Mouse (Mus musculus) hindbrain, embryonic 13.5 days (tissue): ENCODE results near the gene Eva1b. TPM values are rescaled to one million over a fixed set of nuclear protein-coding genes. Genes with fewer than 3 reads are reported as not detected.
A peak's percentile ranks its signal among the peaks of the same experiment; 100 is the strongest.

Experiments
- ATAC-seq: fragments of 200-750 bp; cut with Nextera tagmentation; 2 replicates; pipeline ENCODE4 v1.8.0; 2017; ENCODE audit warnings: moderate TSS enrichment; ENCODE audit not compliant: low FRiP score
- H3K27ac ChIP-seq: fragments of 300-500 bp; sonication (generic); 2 replicates; pipeline ENCODE4 v1.5.1; 2015; ENCODE audit warnings: inconsistent platforms, mild to moderate bottlenecking, moderate library complexity
- H3K27me3 ChIP-seq: fragments of 300-500 bp; sonication (generic); 2 replicates; pipeline ENCODE4 v1.6.1; 2015; ENCODE audit warnings: mild to moderate bottlenecking, inconsistent platforms
- H3K36me3 ChIP-seq: fragments of 300-500 bp; sonication (generic); 2 replicates; pipeline ENCODE4 v1.6.1; 2015; ENCODE audit warnings: mild to moderate bottlenecking, inconsistent platforms
- H3K4me1 ChIP-seq: fragments of 300-500 bp; sonication (generic); replicated peaks from 2 replicates; pipeline ENCODE4 v1.6.1; 2015; ENCODE audit warnings: inconsistent platforms
- H3K4me2 ChIP-seq: fragments of 300-500 bp; sonication (generic); 2 replicates; pipeline ENCODE4 v1.6.1; 2015; ENCODE audit warnings: inconsistent platforms, mild to moderate bottlenecking, moderate library complexity
- H3K4me3 ChIP-seq: fragments of 300-500 bp; sonication (generic); 2 replicates; pipeline ENCODE4 v1.5.1; 2015; ENCODE audit warnings: mild to moderate bottlenecking, inconsistent platforms
- H3K9ac ChIP-seq: fragments of 300-500 bp; sonication (generic); 2 replicates; pipeline ENCODE4 v1.6.1; 2015; ENCODE audit warnings: mild to moderate bottlenecking, inconsistent platforms
- H3K9me3 ChIP-seq: fragments of 300-500 bp; sonication (generic); 2 replicates; pipeline ENCODE4 v1.6.1; 2016; ENCODE audit warnings: inconsistent platforms
- WGBS: fragments of 180-500 bp; shearing (Covaris S2); methylation state at CpG from one replicate; pipeline ENCODE4 v1.1.7; 2015; 5-methylcytosine and 5-hydroxymethylcytosine counted together
- polyA plus RNA-seq: library from polyadenylated mRNA; unstranded; fragments of >200 nt; fragmentation: Nextera tagmentation; extraction: Ambion mirVana; gene quantifications from 2 replicates; pipeline ENCODE4 v1.2.1, GENCODE M21; 2015

Gene Eva1b
- polyA plus RNA-seq, 1 experiment from 2014 or later = 15.0 TPM

DNA sequence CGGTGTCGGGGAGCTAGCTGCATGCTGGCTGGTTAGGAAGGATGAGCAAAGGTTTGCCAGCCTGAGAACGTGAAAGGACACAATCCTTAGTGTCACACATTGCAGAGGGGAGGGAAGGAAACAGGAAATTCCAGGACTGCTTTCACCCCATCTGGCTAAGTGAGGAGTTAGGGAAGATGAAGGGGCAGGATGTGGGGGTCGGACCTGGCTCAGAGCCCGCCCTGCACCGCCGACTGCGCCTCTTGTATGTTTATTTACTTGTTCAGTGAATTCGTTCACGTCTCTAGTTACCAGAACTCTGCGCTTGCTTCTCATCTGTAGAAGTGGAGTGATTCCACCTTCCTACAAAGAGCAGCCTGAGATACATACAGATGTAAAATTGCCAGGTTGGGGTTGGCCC is 17.0 kb upstream of the Eva1b start:
- Histone ChIP-seq H3K9me3 (no peaks in the 10 kb centered on the region), H3K36me3 (peaks cover 88% of the 10 kb centered on the region), H3K9ac (no peak overlapping the region), H3K4me3 (no peak overlapping the region), H3K4me1 (peaks cover 30% of the 10 kb centered on the region), H3K27me3 (no peaks in the 10 kb centered on the region), H3K4me2 (no peak overlapping the region), H3K27ac (peak overlapping the region; percentile 67)
- WGBS = 78% methylated on average over 11 of the region's 11 CpGs
- ATAC-seq = no peak

DNA sequence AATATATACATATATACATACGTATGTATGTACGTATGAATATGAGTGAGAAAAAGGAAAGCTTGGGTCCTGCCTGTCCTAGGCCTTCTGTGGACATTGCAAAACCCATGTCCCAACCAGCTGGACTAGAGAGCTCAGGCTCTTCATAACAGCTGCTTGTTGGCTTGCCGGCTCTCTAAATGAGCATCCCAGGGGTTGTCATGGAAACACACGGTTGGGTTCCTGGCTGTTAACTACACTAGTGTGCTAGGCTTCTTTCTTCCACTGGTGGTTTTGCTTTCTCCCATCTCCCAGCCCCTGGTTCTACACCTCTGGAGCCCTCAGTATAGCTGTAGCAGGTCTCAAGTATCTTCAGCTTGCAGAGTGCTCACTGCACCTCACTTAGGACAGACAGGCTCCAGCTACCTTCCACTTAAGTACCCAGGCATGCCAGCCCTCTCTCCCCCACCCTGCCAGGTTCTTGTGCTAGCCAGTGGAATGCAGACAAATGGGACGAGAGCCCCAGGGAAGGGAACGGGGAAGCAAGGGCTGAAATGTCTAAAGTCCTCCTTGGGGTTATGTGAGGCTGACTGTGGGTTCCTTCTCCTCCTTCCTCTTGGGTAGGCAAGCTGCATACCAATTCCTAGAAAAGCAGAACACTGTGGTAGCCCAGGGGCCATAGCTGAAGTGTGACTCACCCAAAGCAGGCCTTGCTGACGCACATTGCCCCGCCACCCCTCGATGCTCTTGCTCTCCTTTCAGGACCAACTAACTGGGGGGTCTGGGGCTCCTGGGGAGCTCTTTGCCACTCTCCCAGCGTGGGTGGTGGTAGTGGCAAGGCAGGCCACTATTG is 16.0 kb upstream of the Eva1b start:
- H3K27ac ChIP-seq = peak overlapping the region; percentile 67
- H3K36me3 ChIP-seq = peaks cover 88% of the 10 kb centered on the region
- peak; percentile 52; the same call in 1 of the 2 replicates for ATAC-seq
- H3K27me3 ChIP-seq = no peaks in the 10 kb centered on the region
- peaks cover 30% of the 10 kb centered on the region for H3K4me1 ChIP-seq
- no peak overlapping the region for H3K4me2 ChIP-seq
- H3K9me3 ChIP-seq = no peaks in the 10 kb centered on the region
- no peak overlapping the region; the same call in 1 of the 2 replicates for H3K9ac ChIP-seq
- no peak overlapping the region for H3K4me3 ChIP-seq
- WGBS = 56% methylated on average over 10 of the region's 10 CpGs

DNA sequence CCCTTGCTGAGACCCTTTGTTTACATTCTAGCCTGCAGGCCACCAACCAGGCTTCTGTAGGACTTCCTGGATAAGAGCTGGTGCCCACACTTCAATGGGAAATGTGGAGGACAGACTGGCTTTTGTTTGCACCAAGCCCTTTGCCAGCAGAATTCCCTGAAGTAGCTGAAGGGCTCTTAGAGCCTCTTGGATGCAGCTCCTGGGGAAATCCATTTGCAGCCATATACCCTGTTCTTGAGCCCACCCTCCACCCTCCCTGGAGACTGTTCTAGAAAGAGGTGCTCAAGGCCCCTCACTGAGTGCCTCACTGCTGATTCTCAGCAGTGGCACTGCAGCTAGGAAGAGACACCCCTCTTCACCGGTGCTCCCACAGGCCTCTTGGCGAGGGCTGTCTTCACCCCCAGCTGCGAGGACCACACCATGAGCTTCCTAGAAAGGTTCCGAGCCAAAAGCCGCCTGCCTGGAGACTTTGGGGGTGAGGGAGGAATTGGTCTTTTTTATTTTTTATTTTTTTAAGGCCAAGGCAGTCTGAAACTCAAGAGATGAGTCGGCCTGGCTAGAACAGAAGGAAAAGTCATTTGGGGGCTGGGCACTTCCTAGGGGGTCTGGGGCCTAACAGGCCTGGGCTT is 14.8 kb upstream of the Eva1b start:
- H3K4me3 ChIP-seq = no peak overlapping the region
- H3K4me2 ChIP-seq = no peak overlapping the region
- no peak for ATAC-seq
- no peaks in the 10 kb centered on the region for H3K9me3 ChIP-seq
- H3K36me3 ChIP-seq = peaks cover 89% of the 10 kb centered on the region
- H3K9ac ChIP-seq = peak overlapping the region; percentile 6; the same call in 1 of the 2 replicates
- H3K27ac ChIP-seq = 0 out of 2 replicates have a peak overlapping the region, but pooled peaks have one; percentile 20
- H3K27me3 ChIP-seq = no peaks in the 10 kb centered on the region
- 75% methylated on average over 6 of the region's 6 CpGs for WGBS
- H3K4me1 ChIP-seq = peaks cover 30% of the 10 kb centered on the region

DNA sequence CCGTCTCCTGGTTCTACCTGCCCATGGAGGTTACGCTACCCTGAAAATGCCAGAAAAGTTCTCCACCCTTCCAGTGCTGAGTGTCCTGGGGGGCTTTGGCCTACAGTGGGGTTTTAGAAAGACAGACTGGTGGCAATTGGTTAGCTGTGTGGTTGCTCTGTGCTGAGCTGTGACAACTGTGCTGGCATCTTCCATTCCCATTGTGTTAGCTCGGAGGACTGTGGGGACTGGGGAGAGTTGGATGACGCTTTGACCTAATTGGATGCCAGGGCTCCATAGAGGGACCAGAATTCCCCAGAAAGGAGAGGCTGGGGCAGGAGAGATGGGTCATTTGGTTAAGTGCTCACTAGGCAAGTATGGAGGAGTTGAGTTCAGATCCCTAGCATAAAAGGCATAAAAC is 13.3 kb upstream of the Eva1b start:
- Histone ChIP-seq H3K9me3 (no peaks in the 10 kb centered on the region), H3K27ac (no peak overlapping the region), H3K9ac (no peak overlapping the region), H3K4me2 (no peak overlapping the region), H3K27me3 (no peaks in the 10 kb centered on the region), H3K36me3 (peaks cover 89% of the 10 kb centered on the region), H3K4me3 (no peak overlapping the region), H3K4me1 (peaks cover 30% of the 10 kb centered on the region)
- ATAC-seq = no peak
- WGBS = 95% methylated on average over 4 of the region's 4 CpGs

DNA sequence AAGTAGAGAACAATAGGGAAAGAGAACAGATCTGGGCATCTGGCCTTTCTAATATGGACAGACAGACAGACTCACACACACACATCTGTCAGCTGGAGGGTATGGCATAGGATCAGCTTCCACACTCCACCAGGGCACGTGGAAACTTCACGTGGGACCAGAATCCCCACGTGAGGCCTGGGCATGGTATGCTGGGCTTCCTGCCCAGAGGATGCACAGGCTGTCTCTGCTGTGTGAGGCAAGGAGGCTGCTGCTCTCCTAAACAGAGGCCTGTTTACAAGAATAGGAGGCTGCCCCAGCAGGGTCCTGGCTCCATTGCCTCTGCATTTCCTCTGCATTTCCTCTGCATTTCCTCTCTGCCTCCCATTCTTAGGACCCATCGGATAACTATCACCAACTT is 12.9 kb upstream of the Eva1b start:
- Histone ChIP-seq H3K9me3 (no peaks in the 10 kb centered on the region), H3K36me3 (peaks cover 89% of the 10 kb centered on the region), H3K4me3 (no peak overlapping the region), H3K27ac (no peak overlapping the region), H3K4me2 (no peak overlapping the region), H3K9ac (no peak overlapping the region; the same call in 1 of the 2 replicates), H3K4me1 (peaks cover 30% of the 10 kb centered on the region), H3K27me3 (no peaks in the 10 kb centered on the region)
- no peak for ATAC-seq
- 90% methylated on average over 4 of the region's 4 CpGs for WGBS

DNA sequence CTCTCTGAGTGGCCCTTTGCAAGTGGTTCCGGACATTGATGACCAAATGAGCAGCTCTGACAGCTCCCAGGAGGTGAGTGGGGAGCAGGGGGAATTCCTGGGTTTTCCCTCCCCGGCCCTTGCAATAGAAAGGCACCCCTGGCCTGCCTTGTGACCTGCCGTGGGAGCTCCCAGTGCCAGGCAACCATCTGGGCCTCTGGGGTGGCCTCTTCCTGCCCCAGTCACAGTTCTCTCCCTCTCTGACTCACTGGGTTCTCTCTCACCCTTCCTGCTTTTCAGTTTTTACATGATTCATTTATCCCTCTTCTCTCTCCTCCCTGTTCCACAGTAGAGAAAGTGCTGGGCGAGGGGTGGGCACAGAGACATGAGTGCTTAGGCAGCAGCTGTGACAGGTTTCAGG is 9.8 kb upstream of the Eva1b start:
- Histone ChIP-seq H3K9me3 (no peaks in the 10 kb centered on the region), H3K36me3 (peaks cover 81% of the 10 kb centered on the region), H3K9ac (no peak overlapping the region), H3K4me1 (peaks cover 2% of the 10 kb centered on the region; the same call in 1 of the 2 replicates), H3K4me2 (no peak overlapping the region), H3K27me3 (no peaks in the 10 kb centered on the region), H3K4me3 (no peak overlapping the region), H3K27ac (no peak overlapping the region)
- 81% methylated on average over 4 of the region's 4 CpGs for WGBS
- no peak for ATAC-seq

DNA sequence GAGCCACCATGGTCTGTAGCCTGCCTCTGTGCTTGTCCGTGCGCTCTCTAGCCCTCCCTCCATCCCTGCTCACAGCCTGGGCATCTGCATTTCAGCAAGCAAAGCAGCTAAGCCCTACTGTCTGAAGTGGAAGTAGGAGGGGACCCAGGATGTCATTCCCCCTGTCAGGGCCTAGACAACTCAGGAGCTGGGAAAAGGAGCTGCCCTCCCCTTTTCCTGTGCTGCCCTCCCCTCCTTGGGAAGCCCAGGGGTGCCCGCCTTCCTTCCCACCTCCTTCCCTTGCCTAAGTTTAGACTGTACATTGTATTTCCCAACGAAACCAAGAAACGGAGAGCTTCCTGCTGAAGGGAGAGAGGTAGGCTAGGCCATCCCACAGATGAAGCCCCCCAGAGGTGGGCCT is 6.5 kb upstream of the Eva1b start:
- WGBS = 79% methylated on average over 5 of the region's 5 CpGs
- H3K4me3 ChIP-seq = no peak overlapping the region
- no peaks in the 10 kb centered on the region for H3K9me3 ChIP-seq
- H3K4me2 ChIP-seq = no peak overlapping the region
- H3K27ac ChIP-seq = no peak overlapping the region
- H3K4me1 ChIP-seq = no peaks in the 10 kb centered on the region
- ATAC-seq = no peak
- no peaks in the 10 kb centered on the region for H3K27me3 ChIP-seq
- H3K36me3 ChIP-seq = peaks cover 50% of the 10 kb centered on the region
- no peak overlapping the region for H3K9ac ChIP-seq

DNA sequence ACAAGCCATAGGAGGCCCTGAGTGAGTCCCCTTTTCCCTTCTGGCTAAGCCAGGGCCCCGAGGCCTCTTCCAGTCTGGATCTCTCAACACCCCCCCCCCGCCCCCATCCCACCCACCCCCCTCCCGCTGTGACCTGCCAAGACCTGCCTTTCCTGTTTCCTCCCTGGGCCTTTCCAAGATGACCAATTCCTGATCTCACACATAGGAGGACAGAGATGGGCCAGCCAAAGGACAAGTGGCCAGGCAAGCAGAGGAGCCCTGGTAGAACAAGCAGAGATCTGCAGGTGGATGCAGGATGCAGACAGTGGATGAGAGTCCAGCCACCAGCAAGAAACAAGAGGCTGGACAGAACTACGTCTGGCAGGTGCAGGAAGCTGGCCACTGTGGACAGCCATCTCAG is 2.1 kb upstream of the Eva1b start:
- Histone ChIP-seq H3K9ac (no peak overlapping the region), H3K36me3 (peaks cover 8% of the 10 kb centered on the region), H3K27me3 (peaks cover 37% of the 10 kb centered on the region), H3K4me1 (peaks cover 22% of the 10 kb centered on the region), H3K27ac (no peak overlapping the region), H3K9me3 (no peaks in the 10 kb centered on the region), H3K4me3 (no peak overlapping the region), H3K4me2 (no peak overlapping the region)
- WGBS = 45% methylated on average over 4 of the region's 4 CpGs
- ATAC-seq = no peak

DNA sequence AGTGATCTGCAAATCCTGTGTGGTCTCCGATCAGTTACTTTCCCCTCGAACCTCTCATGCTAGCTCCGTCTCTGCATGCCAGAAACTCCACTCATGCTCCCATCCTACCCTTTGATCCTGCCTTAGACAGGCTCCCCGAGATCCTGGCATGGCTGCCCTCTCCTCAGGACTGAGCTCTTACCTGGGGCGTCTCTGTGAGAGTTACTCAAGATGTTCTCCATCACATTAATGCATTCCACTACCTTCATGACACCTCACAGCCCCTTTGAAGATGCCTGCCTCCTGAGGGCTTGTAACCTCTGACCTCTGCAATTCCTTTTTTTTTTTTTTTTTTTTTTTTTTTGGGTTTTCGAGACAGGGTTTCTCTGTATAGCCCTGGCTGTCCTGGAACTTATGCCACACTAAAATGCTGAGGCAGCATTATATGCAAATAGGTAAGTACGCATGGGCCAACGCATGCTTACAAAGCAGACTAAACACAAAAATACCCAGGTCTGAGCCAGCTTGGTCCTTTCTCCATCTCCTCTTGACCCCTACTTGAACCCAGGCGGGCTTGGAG is 491 bp upstream of the Eva1b start:
- Histone ChIP-seq H3K9me3 (no peaks in the 10 kb centered on the region), H3K4me1 (peaks cover 22% of the 10 kb centered on the region), H3K9ac (no peak overlapping the region), H3K4me2 (no peak overlapping the region), H3K36me3 (no peaks in the 10 kb centered on the region), H3K4me3 (no peak overlapping the region), H3K27ac (no peak overlapping the region), H3K27me3 (peaks cover 54% of the 10 kb centered on the region)
- no peak for ATAC-seq
- 54% methylated on average over 9 of the region's 9 CpGs for WGBS

DNA sequence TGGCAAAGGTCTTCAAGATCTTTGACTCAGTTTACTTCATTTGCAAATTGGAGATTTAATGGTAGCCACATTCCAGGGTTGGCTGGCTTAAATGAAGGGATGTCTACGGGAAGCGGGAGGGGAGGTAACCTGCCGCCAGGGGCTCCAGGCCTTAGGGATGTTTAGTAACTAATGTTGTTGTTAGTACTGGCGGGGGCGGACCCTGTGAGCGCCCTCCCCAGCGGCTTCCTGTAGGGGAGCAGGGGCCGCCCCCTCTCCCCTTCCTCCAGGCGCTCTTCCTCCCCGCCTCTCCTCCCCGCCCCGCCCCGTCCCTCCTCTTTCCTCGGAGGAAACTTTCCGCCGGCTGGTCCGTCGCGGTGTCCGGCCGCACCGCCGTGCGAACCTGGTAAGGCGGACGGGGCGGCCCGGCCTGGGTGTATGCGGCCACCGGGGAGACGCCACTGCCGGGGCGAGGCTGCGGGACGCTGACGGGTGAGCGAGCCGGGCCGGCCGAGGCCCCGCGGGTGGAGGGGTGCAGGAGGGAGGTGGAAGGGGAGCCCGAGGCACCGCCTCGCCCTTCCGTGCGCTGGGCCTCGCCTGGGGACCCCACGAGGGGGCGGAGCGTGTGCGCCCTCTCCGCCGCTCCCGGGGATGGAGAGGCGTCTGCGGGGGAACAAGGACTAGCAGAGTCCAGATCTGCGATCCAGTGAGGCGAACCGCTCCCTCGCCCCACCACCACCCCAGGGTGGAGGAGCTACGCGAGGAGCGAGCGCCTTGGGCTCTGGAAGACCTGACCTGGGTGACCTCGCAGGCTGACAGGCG is 817 bp downstream of the Eva1b start:
- Histone ChIP-seq H3K9ac (peak overlapping the region; percentile 70), H3K27ac (peak overlapping the region; percentile 23), H3K27me3 (peaks cover 58% of the 10 kb centered on the region), H3K4me1 (peaks cover 22% of the 10 kb centered on the region), H3K4me3 (peak overlapping the region; percentile 45), H3K9me3 (no peaks in the 10 kb centered on the region), H3K36me3 (no peaks in the 10 kb centered on the region), H3K4me2 (peak overlapping the region; percentile 69)
- under 1% methylated on average over 60 of the region's 67 CpGs for WGBS
- peak; percentile 26 for ATAC-seq

DNA sequence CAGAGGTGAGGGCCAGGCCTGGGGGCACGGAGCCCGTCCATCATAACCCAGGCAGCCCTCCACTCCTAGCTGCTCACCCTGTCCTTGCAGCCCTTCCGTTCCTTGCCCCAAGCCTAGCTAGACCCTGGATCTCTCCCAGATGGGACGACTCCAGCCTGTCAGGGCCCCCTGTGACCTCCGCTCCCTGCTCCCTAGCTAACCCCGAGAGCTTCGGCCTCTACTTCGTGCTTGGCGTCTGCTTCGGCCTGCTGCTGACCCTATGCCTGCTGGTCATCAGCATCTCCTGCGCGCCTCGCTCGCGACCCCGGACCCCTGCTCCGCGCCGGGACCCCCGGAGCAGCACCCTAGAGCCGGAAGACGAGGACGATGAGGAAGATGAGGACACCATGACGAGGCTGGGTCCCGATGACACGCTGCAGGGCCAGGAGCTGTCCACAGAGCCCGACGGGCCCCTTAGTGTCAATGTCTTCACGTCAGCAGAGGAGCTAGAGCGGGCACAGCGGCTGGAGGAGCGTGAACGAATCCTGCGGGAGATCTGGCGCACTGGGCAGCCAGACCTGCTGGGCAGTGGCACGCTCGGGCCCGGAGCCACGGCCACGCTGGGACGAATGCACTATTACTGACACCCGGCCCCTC is 1.6 kb downstream of the Eva1b start:
- Histone ChIP-seq H3K27me3 (peaks cover 58% of the 10 kb centered on the region), H3K36me3 (no peaks in the 10 kb centered on the region), H3K4me1 (peaks cover 22% of the 10 kb centered on the region), H3K9me3 (no peaks in the 10 kb centered on the region), H3K27ac (peak overlapping the region; percentile 23; the same call in 1 of the 2 replicates), H3K4me3 (peak overlapping the region; percentile 45), H3K9ac (peak overlapping the region; percentile 70), H3K4me2 (peak overlapping the region; percentile 69)
- no peak for ATAC-seq
- WGBS = 20% methylated on average over 42 of the region's 42 CpGs
